Mouse (Mus musculus) embryonic fibroblast, embryonic 13.5 days (primary cell): Measurements from ENCODE around the gene Ibtk.

Experiments
- CTCF ChIP-seq: IDR thresholded peaks from 2 replicates; pipeline ENCODE4 v1.5.1; 2011; ENCODE audit warnings: mild to moderate bottlenecking, control low read depth, low read length, moderate library complexity, borderline replicate concordance; ENCODE audit not compliant: insufficient read depth
- POLR2A ChIP-seq: IDR thresholded peaks from 2 replicates; pipeline ENCODE4 v1.6.1; 2011; ENCODE audit warnings: low read depth, mild to moderate bottlenecking, control low read depth, low read length, moderate library complexity

- TF ChIP-seq CTCF = no peak
- TF ChIP-seq POLR2A = no peak
Measured at GRCm38 (mm10) chr9:85724078-85724477, 25.1 kb downstream of the Ibtk start.
